Mouse (Mus musculus) forebrain, embryonic 15.5 days (tissue): ENCODE measurements around the gene Sec14l1. TPM values are rescaled to one million over a fixed set of nuclear protein-coding genes. Genes with fewer than 3 reads are reported as not detected.

ENCODE experiments used
- ATAC-seq: fragments of 200-750 bp; cut with Nextera tagmentation; replicated peaks from 2 replicates; pipeline ENCODE4 v1.8.0; 2017; ENCODE audit warnings: mild to moderate bottlenecking, moderate TSS enrichment, moderate library complexity
- H3K27ac ChIP-seq: fragments of 300-500 bp; sonication (generic); replicated peaks from 2 replicates; pipeline ENCODE4 v1.5.1; 2015; ENCODE audit warnings: mild to moderate bottlenecking, inconsistent platforms
- H3K27me3 ChIP-seq: fragments of 300-500 bp; sonication (generic); 2 replicates; pipeline ENCODE4 v1.6.1; 2015; ENCODE audit warnings: inconsistent platforms
- H3K36me3 ChIP-seq: fragments of 300-500 bp; sonication (generic); 2 replicates; pipeline ENCODE4 v1.6.1; 2015; ENCODE audit warnings: mild to moderate bottlenecking, inconsistent platforms
- H3K4me1 ChIP-seq: fragments of 300-500 bp; sonication (generic); 2 replicates; pipeline ENCODE4 v1.6.1; 2015; ENCODE audit warnings: inconsistent platforms
- H3K4me2 ChIP-seq: fragments of 300-500 bp; sonication (generic); replicated peaks from 2 replicates; pipeline ENCODE4 v1.6.1; 2015; ENCODE audit warnings: mild to moderate bottlenecking, inconsistent platforms
- H3K4me3 ChIP-seq: fragments of 300-500 bp; sonication (generic); 2 replicates; pipeline ENCODE4 v1.5.1; 2015; ENCODE audit warnings: mild to moderate bottlenecking, inconsistent platforms
- H3K9ac ChIP-seq: fragments of 300-500 bp; sonication (generic); replicated peaks from 2 replicates; pipeline ENCODE4 v1.6.1; 2015; ENCODE audit warnings: mild to moderate bottlenecking, inconsistent platforms
- H3K9me3 ChIP-seq: fragments of 300-500 bp; sonication (generic); 2 replicates; pipeline ENCODE4 v1.6.1; 2016; ENCODE audit warnings: inconsistent platforms
- WGBS: fragments of 180-500 bp; shearing (Covaris S2); methylation state at CpG from one replicate; pipeline ENCODE4 v1.1.7; 2015; ENCODE audit warnings: mixed read lengths; 5-methylcytosine and 5-hydroxymethylcytosine counted together
- polyA plus RNA-seq: library from polyadenylated mRNA; unstranded; fragments of >200 nt; fragmentation: Nextera tagmentation; extraction: Ambion mirVana; gene quantifications from 2 replicates; pipeline ENCODE4 v1.2.1, GENCODE M21; 2015

Sec14l1 gene
- polyA plus RNA-seq, 1 experiment from 2014 or later = 76.8 TPM

DNA sequence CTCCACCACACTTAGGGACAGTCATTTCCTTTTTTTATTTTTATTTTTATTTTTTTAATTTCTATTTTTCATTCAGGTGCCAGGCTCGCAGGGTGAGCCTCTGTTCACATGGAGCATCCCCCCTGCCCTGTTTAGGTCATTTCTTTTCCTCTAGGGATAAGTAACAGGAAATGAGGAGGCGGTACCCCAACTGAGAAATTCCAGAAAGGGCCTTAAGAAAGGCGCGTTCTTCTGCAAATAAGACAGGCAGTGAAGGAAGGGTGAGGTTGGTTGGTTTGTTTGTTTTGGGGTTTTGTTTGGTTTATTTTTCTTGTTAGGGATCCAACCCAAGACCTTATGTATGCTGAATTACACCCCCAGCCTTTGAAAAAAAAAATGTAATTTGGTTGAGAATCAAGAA lies 23.6 kb upstream of the Sec14l1 start:
- Histone ChIP-seq H3K4me1 (peaks cover 7% of the 10 kb centered on the region), H3K9me3 (no peaks in the 10 kb centered on the region), H3K4me2 (no peak overlapping the region), H3K27ac (no peak overlapping the region), H3K27me3 (no peaks in the 10 kb centered on the region), H3K36me3 (no peaks in the 10 kb centered on the region), H3K4me3 (no peak overlapping the region), H3K9ac (no peak overlapping the region)
- 65% methylated on average over 4 of the region's 4 CpGs for WGBS
- ATAC-seq = no peak

DNA sequence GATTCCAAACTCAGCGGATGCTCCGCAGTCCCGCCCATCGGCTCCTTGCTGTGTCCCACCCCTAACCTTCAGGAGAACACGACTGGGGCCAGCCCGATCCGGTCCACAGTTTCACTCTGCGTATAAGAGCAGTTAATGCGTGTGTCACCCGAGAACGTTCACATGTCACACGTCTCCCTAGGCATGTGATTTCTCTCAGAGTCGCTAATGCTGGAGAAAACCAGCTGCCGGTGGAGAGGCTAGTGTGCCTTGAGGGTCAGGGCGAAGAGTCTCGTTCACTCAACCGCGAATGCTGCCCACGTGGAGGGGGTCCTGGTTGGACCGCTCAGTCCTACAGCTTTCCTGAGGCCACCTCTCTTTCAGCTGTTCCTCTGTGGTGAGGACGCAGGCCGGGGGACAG lies 23.1 kb upstream of the Sec14l1 start:
- H3K27ac ChIP-seq = no peak overlapping the region
- WGBS = 13% methylated on average over 22 of the region's 22 CpGs
- no peaks in the 10 kb centered on the region for H3K9me3 ChIP-seq
- no peaks in the 10 kb centered on the region for H3K36me3 ChIP-seq
- H3K4me3 ChIP-seq = no peak overlapping the region
- peaks cover 7% of the 10 kb centered on the region for H3K4me1 ChIP-seq
- no peak for ATAC-seq
- no peak overlapping the region; the same call in 1 of the 2 replicates for H3K4me2 ChIP-seq
- no peak overlapping the region; the same call in 1 of the 2 replicates for H3K9ac ChIP-seq
- H3K27me3 ChIP-seq = no peaks in the 10 kb centered on the region

DNA sequence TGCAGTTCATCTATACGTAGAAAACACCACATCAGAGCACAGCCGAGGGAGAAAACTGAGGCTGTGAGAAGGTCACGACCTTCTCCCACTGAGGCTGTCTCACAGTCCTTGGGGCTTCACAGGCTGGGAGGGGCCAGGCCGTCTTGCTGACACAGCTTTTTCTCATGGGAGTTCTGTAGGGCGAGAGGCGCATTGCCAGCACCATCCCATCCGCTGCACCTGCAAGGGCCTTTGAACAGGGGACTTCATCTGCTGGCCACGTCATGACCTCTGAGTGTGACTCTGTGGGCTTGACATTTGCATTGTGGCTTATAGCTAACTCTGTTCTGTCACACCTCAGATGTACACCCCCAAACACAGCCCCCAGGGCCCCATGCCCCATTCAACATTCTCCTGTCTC lies 22.3 kb upstream of the Sec14l1 start:
- no peak overlapping the region for H3K4me2 ChIP-seq
- no peaks in the 10 kb centered on the region for H3K36me3 ChIP-seq
- ATAC-seq = no peak
- H3K4me3 ChIP-seq = no peak overlapping the region
- no peaks in the 10 kb centered on the region for H3K27me3 ChIP-seq
- 36% methylated on average over 8 of the region's 8 CpGs for WGBS
- peaks cover 7% of the 10 kb centered on the region for H3K4me1 ChIP-seq
- H3K9me3 ChIP-seq = no peaks in the 10 kb centered on the region
- H3K9ac ChIP-seq = no peak overlapping the region
- H3K27ac ChIP-seq = no peak overlapping the region

DNA sequence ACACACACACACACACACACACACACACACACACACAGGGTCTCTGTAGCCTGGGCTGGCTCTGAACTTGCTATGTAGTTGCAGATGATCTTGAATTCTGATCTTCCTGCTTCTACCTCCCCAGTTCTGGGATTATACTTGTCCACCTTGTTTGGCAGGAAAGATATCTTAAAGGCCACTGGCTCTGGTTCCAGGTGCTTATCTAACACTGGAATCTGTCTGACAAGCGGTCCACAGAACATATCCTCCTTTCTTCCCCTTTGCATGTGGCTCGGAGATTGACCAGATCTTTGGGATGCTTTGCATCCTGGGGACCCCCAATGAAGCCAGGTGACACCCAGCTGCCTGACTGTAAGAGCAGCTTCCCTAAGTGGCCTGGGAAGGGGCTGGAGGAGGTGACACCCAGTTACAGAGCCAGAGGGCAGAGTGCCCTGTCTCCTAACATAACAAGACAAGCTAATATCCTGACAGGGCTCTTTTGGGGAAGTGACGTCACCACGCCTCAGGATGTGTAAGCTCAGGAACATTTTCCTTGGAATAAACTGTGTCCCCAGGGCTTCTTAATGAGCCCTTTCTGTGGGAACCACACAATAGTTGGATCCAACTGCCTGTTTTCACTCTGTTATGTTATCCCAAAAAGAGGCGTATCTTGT lies 20.9 kb upstream of the Sec14l1 start:
- H3K36me3 ChIP-seq = no peaks in the 10 kb centered on the region
- H3K27ac ChIP-seq = no peak overlapping the region
- H3K9ac ChIP-seq = no peak overlapping the region
- H3K4me2 ChIP-seq = no peak overlapping the region
- WGBS = 71% methylated on average over 5 of the region's 5 CpGs
- no peak overlapping the region for H3K4me3 ChIP-seq
- H3K27me3 ChIP-seq = no peaks in the 10 kb centered on the region
- peaks cover 7% of the 10 kb centered on the region for H3K4me1 ChIP-seq
- H3K9me3 ChIP-seq = no peaks in the 10 kb centered on the region
- no peak for ATAC-seq

DNA sequence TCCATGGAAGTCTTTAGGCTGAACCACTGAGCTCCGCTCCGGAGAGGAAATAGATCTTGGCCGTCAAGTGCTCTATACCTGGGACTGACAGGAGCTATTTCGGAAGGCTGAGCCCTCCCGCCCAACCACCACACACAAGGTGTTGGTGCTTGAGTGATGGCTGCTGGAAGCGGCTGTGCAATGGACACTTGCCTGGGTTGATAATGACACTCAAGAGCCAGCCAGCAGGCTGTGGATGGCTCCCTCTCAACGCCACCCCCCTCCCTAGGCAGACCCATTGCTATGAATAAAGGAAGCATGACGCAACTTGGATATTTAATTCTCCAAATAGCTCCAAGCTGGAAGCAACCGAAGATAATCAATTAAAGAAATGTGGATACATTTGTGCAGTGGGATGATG lies 20.3 kb upstream of the Sec14l1 start:
- H3K4me1 ChIP-seq = peaks cover 7% of the 10 kb centered on the region
- ATAC-seq = no peak
- H3K9ac ChIP-seq = no peak overlapping the region
- no peak overlapping the region for H3K4me3 ChIP-seq
- no peak overlapping the region for H3K4me2 ChIP-seq
- H3K9me3 ChIP-seq = no peaks in the 10 kb centered on the region
- no peak overlapping the region for H3K27ac ChIP-seq
- H3K27me3 ChIP-seq = no peaks in the 10 kb centered on the region
- H3K36me3 ChIP-seq = no peaks in the 10 kb centered on the region
- 86% methylated on average over 9 of the region's 9 CpGs for WGBS

DNA sequence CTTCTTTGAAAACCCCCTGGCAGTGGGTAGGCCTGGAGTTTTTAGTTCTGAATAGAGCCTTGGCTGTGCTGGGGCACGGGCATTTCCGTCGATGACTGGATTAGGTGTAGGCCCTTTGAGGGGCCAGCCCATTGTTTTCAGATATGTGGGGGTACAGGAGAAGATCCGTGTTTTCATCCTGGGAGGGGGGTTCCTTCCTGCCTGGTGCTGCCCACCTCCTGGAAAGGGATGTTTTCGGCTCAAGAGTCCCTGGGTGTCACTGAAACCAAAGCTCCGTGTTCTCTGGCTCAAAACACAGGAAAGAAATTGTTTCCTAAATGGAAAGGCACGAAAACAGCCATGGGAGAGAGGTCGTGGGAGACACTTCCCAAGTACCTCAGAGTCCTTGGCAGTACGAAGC lies 17.9 kb upstream of the Sec14l1 start:
- Histone ChIP-seq H3K27ac (no peak overlapping the region), H3K4me1 (peaks cover 11% of the 10 kb centered on the region), H3K4me2 (no peak overlapping the region), H3K9ac (no peak overlapping the region), H3K36me3 (no peaks in the 10 kb centered on the region), H3K4me3 (no peak overlapping the region), H3K9me3 (no peaks in the 10 kb centered on the region), H3K27me3 (no peaks in the 10 kb centered on the region)
- 61% methylated on average over 9 of the region's 9 CpGs for WGBS
- no peak for ATAC-seq

DNA sequence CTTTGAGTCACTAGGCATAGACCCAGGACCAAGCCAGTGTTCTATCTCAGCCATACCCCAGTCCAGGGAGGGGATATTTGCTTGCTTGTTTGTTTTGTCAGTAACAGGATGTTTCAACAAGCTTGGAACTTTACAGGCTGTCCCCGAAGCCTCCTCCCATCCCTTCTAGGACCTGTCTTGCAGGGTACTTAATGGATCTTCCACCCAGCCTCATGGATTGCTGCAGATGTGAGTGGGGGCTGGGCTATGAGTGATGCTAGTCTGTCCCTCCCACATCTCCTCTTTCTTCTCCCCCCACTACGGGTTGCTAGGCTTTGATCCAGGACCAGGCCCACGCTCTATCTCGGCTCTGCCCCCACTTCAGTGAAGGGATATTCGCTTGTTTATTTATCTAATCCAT lies 16.8 kb upstream of the Sec14l1 start:
- H3K27ac ChIP-seq = no peak overlapping the region
- H3K9me3 ChIP-seq = no peaks in the 10 kb centered on the region
- no peak overlapping the region for H3K9ac ChIP-seq
- H3K4me2 ChIP-seq = no peak overlapping the region
- no peaks in the 10 kb centered on the region for H3K36me3 ChIP-seq
- no peak for ATAC-seq
- H3K4me1 ChIP-seq = peaks cover 9% of the 10 kb centered on the region
- H3K4me3 ChIP-seq = no peak overlapping the region
- no peaks in the 10 kb centered on the region for H3K27me3 ChIP-seq
- WGBS = 72% methylated on average over 5 of the region's 5 CpGs

DNA sequence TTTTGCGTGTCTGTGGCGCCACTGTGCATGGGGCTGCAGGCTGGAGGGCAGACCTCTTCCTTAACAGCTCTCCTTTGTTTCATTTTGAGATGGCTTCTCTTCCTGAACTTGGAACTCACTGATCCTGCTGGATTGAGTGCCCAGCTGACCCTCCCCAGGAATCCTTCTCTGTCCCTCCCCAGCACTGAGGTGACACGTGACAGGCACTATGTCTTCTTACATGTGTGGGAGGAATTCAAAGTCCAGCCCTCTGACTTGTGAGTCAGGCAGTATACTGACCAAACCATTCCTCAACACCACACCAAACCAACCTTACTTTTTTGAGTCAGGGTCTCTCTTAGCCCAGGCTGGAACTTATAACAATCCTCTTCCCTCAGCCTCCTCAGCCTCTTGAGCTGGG lies 16.2 kb upstream of the Sec14l1 start:
- 88% methylated on average over 3 of the region's 3 CpGs for WGBS
- no peaks in the 10 kb centered on the region for H3K36me3 ChIP-seq
- H3K4me1 ChIP-seq = peaks cover 9% of the 10 kb centered on the region
- H3K27ac ChIP-seq = no peak overlapping the region
- H3K9me3 ChIP-seq = no peaks in the 10 kb centered on the region
- H3K27me3 ChIP-seq = no peaks in the 10 kb centered on the region
- no peak overlapping the region for H3K9ac ChIP-seq
- no peak for ATAC-seq
- no peak overlapping the region for H3K4me3 ChIP-seq
- H3K4me2 ChIP-seq = no peak overlapping the region

DNA sequence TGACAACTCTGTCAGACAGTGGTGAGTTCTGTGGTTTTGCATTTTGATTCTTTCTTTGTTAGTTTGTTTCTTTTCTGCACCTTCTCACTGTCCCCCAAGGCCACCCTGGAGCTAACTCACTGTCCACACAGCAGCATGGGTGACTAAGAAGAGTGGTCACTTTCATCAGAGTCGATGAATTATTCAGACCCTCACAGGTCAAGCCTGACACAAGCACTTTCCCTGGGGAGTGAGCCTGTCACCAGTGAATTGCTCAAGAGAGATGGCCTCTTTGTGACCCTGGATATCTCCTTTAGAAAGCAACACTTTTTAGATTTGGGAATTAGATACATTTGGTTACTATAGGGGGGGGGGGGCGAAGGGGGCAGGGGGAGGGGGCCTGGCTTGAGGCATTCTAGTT lies 15.6 kb upstream of the Sec14l1 start:
- no peak overlapping the region for H3K4me2 ChIP-seq
- no peak for ATAC-seq
- WGBS = 52% methylated on average over 2 of the region's 2 CpGs

DNA sequence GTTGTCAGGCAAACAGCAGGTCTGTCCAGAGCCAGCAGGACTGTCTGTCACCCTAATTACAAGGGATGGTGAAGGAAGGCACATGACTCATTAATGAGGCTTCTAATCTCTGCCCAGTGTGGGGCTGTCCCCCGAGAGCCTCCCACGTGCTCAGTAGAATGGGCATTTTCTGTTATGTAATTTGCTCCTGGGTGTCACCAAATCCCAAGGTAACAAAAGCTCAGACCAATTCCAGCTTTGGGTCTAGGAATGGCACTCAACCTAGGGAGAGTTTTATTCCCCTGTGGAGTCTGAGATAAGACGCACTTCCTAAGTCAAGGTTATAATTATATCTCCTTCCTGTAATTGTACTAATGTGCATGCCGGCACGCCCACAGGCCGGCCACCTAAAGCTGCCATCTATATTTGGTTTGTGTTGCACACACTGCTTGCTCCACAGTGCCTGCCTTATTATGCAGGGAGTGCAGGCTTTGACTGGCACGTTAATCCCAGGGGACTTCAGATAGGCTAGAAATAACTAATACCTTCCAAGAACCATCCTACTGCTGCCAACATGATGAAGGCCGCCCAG lies 13.5 kb upstream of the Sec14l1 start:
- no peak overlapping the region for H3K4me3 ChIP-seq
- H3K27me3 ChIP-seq = no peaks in the 10 kb centered on the region
- H3K27ac ChIP-seq = peak overlapping the region; percentile 40
- peaks cover 10% of the 10 kb centered on the region for H3K4me1 ChIP-seq
- no peaks in the 10 kb centered on the region for H3K9me3 ChIP-seq
- H3K9ac ChIP-seq = no peak overlapping the region
- 0 out of 2 replicates have a peak, but pooled peaks have one; percentile 35 for ATAC-seq
- H3K4me2 ChIP-seq = no peak overlapping the region
- WGBS = 46% methylated on average over 8 of the region's 8 CpGs
- H3K36me3 ChIP-seq = no peaks in the 10 kb centered on the region

More for the DNA sequence above, 15.6 kb upstream of the Sec14l1 start:
- H3K27ac ChIP-seq = no peak overlapping the region
- no peak overlapping the region for H3K9ac ChIP-seq
- no peaks in the 10 kb centered on the region for H3K9me3 ChIP-seq
- H3K27me3 ChIP-seq = no peaks in the 10 kb centered on the region
- no peak overlapping the region for H3K4me3 ChIP-seq
- peaks cover 9% of the 10 kb centered on the region for H3K4me1 ChIP-seq
- no peaks in the 10 kb centered on the region for H3K36me3 ChIP-seq

DNA sequence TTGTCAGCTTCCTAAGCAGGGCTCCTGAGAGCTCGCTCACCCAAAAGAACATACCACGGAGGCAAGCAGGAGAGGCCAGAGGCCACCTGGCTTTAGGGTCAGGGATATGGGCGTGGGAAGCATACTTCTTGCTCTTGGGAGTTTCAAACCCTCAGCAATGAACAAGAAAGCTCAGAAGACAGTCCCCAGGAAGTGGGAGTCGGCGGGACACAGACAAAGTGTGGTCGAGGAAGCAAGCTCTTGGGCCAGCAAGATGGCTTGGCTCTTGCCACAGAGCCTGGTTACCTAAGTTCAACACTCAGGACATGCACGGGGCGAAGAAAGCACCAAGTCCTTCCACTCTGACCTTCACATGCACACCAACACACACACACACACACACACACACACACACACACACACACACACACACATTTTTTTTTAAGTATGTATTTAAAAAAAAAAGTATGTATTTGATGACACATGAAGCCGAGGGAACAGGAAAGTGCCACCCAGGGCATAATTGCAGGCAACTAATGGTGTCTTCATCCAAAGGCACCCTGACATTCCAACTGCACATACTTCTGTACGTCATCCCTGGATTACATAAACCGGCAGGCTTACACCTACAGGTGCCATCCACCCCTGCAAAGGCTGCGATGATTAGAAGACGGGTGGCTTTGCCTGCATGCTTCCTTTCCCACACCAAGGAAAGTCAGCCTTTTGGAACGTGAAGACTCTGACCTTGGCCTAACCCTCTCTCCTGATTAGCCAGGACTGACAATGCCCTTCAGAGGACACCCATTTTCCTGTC lies 12.8 kb upstream of the Sec14l1 start:
- Histone ChIP-seq H3K27me3 (no peaks in the 10 kb centered on the region), H3K4me2 (no peak overlapping the region), H3K9me3 (no peaks in the 10 kb centered on the region), H3K36me3 (no peaks in the 10 kb centered on the region), H3K4me1 (peaks cover 16% of the 10 kb centered on the region), H3K27ac (peak overlapping the region; percentile 40), H3K4me3 (no peak overlapping the region), H3K9ac (no peak overlapping the region)
- no peak for ATAC-seq
- WGBS = 80% methylated on average over 14 of the region's 14 CpGs

DNA sequence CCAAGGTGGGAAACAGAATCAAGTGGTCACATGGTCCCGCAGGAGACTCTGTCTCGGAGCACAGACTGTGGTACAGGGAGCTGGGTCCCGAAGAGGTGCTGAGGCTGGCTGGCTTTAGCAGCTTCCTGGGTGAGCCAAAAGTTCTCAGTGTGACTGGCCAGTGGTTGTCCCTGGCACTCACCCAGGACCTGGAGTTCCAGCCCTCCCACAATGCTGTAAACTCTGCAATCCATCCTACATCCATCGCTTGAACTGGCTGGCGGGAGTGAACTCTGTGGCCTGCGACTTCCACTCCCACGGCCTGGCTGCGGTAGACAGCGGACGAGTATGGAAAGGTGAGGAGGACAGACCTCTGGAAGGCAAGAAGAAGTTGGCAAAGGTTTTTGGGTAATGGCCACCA lies 11.4 kb upstream of the Sec14l1 start:
- WGBS = 88% methylated on average over 10 of the region's 10 CpGs
- Histone ChIP-seq H3K27ac (no peak overlapping the region), H3K9ac (no peak overlapping the region), H3K4me1 (peaks cover 21% of the 10 kb centered on the region), H3K27me3 (no peaks in the 10 kb centered on the region), H3K36me3 (no peaks in the 10 kb centered on the region), H3K9me3 (no peaks in the 10 kb centered on the region), H3K4me2 (no peak overlapping the region), H3K4me3 (no peak overlapping the region)
- ATAC-seq = no peak
